Mouse (Mus musculus): ENCODE measurements around the gene Pclo.
"Not testable (repeated sequence)": the region's sequence is repeated elsewhere in the genome, so short reads cannot be mapped to it uniquely, and the experiment has no call there.

Pclo gene

GRCm38 (mm10) chr5:14514631-14515523, at the start of gene Pclo:
TSS of gene Pclo (plus strand) at chr5:14514918.
- peak in 1 of 2 experiments; percentile 1 for DNase-seq (ENCODE audit: low spot score in 2 of 2)

- not testable (repeated sequence) for DNase-seq (ENCODE audit: low spot score in 2 of 2)
Observed at GRCm38 (mm10) chr5:14494431-14494830, 20.3 kb upstream of the Pclo start.

GRCm38 (mm10) chr5:14508522-14508921, 6.2 kb upstream of the Pclo start:
- no peak for DNase-seq (ENCODE audit: low spot score in 2 of 2)

DNA sequence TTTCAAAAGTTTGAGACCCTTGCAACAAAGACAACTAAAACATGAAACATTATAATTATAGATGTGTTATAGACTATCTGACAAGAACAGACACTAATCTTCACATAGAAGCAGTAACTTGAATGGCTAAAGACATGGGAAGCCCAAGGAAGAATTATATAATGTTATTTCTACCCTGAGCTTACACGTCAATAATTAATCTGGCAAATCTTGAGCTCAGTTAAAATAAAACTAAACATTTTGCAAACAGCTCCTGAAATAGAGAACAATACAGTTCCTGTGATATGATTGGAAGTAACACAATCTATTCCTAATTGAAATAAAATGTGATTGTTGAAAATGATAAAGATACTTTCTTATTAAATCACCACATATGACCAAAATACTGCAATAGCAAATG, 5.1 kb upstream of the Pclo start:
- DNase-seq (ENCODE audit: low spot score in 2 of 2), result no peak

GRCm38 (mm10) chr5:14518131-14518832, 3.6 kb downstream of the Pclo start:
- no peak for DNase-seq (ENCODE audit: low spot score in 2 of 2)

- DNase-seq (ENCODE audit: low spot score in 2 of 2), result no peak
Observed at GRCm38 (mm10) chr5:14522006-14522405, 7.3 kb downstream of the Pclo start.

- DNase-seq (ENCODE audit: low spot score in 2 of 2), result no peak
Observed at GRCm38 (mm10) chr5:14526038-14526437, 11.3 kb downstream of the Pclo start.

GRCm38 (mm10) chr5:14527796-14528195, 13.1 kb downstream of the Pclo start:
- DNase-seq (ENCODE audit: low spot score in 2 of 2), result no peak

DNA sequence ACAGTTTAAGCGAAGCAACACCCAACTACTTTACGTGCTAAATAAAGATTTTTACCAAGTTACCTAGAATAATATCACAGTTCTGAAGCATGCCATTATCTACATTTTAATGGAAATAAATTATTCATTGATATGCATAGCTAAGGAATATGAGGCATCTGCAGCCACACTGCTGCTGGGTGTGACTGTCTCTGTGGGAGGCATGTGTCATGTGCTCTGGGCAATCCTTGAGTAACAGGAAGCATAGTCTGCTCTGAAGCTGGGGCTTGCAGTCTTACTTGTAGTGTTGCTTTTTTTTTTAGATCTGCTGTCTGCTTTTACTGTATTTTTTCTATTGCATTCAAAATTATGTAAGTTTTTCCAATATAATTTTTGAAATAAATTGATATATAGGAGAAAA, 17.2 kb downstream of the Pclo start:
- no peak for DNase-seq (ENCODE audit: low spot score in 2 of 2)

GRCm38 (mm10) chr5:14539346-14539745, 24.6 kb downstream of the Pclo start:
- DNase-seq (ENCODE audit: low spot score in 2 of 2), result no peak

- no peak for DNase-seq (ENCODE audit: low spot score in 2 of 2)
Observed at GRCm38 (mm10) chr5:14539961-14540627, 25.4 kb downstream of the Pclo start.

- no peak for DNase-seq (ENCODE audit: low spot score in 2 of 2)
Observed at GRCm38 (mm10) chr5:14575626-14576025, 60.9 kb downstream of the Pclo start.

DNA sequence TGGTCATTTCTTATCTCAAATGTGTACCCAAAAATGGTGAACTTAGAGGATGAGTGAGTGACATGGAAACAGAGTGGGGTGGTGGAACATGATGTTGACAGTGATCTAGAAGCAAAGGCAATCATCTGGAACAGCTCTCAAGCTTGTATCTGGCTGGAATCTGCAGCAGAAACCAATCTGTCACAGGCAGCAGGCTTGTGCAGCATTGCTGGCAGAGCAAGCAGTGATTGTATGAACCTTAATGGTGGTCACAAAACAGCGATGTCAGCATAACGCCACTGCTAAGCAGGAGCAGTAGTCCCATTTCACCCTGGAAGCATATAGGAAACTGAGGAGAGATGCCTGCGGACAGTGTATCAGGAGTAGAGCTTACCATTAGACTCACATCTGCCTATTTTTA, 76.8 kb downstream of the Pclo start:
- no peak for DNase-seq (ENCODE audit: low spot score in 2 of 2)

DNA sequence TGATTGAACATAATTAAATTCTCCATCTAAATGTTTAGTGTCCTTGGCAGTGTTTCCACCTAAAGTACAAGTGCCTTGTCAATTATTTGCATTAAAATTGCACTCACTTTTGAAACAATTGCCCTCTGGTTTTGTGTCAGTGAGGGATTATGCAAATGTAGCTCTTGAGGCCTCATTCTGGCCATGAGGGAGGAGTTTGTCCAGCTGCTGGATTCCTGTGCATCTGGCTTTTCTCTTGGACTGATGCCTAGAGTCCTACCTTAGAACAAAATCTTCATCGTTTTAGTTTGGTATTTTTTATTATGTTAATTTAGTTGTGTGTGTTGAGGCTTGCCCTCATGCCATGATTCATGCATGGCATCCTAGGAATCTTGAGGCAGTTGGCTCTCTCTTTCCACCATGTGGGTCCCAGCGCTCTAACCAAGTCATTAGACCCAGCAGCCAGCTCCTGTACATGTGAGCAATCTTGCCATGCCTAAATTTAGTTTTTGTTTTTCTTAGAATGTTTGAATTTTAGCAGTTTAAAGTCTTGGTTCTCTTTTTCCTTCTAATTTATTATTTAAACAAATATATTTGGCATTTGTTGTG, 80.8 kb downstream of the Pclo start:
- DNase-seq (ENCODE audit: low spot score in 2 of 2), result no peak

DNA sequence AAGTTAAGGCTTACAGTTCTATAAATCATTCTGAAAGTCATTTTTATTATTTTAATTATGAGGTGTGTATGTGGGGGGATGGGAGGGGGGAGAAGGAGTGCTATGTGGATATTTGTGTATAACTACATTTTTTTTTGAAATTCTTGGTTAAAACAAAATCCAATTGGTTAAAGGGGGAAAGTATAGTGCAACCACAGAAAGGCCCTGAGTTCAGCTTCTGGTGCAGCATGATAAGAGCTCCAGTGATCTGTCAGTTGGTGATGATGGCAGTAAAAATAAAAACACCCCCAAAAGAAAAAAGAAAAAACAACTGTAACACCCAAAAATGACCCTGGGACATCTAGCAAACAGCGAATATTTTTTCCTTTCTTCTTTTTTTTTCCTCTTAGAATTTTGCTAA, 93.6 kb downstream of the Pclo start:
- no peak for DNase-seq (ENCODE audit: low spot score in 2 of 2)

DNA sequence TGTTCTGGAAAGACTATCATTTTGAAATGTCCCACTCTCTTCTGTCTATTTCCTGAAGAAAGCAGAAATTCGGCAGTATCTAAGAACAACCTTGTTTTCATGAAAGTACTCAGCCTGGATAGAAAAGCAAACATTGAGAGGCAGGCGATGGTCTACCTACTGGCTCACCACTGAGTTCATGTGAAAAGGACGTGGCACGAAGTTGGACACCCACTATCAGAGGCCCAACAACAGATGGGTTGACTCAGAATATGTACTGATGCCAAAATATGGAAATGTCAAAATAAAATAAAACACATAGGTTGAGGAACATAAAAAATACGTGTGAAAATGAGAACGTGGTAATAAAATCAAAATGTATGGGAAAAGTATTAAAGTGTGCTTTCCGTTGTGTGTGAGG, 106.4 kb downstream of the Pclo start:
- no peak for DNase-seq (ENCODE audit: low spot score in 2 of 2)

GRCm38 (mm10) chr5:14623360-14623759, 108.6 kb downstream of the Pclo start:
- DNase-seq (ENCODE audit: low spot score in 2 of 2), result no peak

DNA sequence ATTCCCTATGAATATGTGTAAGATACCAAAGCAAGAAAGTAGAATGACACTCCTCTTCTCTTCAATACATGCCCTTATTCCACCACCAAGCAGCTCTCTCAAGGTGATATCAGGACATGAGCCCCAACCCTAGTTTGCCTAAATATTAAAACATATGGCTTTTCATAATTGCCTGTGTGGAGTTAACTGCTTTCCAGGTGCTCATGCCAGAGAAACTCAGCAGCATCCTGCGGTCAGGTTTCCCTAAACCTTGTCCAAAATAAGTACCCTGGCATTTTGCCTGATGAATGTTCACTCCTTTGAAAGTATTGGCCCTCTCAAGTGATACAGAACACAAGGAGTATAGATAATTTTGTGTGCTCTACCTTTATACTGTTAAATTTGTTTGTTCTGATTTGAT, 126.5 kb downstream of the Pclo start:
- no peak for DNase-seq (ENCODE audit: low spot score in 2 of 2)

DNA sequence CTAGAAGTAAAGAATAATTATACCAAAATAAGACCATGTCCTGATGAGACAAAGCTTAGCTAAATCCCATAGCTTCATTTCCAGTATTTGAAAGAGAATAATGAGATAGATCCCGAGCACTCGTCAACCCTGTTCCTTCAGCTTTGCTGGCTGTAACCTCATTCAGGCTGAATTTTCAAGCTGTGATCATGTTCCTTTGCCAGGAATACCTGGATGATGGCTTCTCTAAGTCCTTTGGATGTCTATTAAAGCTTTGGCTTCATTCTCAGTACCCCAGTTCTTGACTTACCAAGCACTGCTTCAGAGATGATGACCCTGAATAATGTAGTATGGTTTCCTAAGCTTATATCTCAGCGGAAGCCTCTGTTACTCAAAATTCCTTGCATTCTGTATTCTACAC, 131.1 kb downstream of the Pclo start:
- no peak for DNase-seq (ENCODE audit: low spot score in 2 of 2)

GRCm38 (mm10) chr5:14660637-14661036, 145.9 kb downstream of the Pclo start:
- DNase-seq (ENCODE audit: low spot score in 2 of 2), result no peak

DNA sequence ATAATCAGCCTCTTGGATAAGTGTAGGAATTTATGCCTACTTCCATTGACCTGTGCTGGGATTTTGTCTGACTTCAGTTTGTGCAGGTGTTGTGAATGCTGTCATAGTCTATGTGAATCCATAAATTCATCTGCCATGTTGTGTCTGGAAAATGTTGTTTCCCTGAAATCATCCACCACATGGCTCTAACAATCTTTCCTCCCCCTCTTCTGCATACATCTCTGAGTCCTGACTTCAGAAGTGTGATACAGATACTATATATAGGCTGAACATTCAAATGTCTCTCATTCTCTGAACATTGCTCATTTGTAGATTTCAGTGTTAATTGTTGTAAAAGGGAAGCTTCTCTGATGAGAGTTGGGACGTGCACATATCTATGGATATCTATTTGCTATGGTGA, 147.5 kb downstream of the Pclo start:
- no peak for DNase-seq (ENCODE audit: low spot score in 2 of 2)

- no peak for DNase-seq (ENCODE audit: low spot score in 2 of 2)
Observed at GRCm38 (mm10) chr5:14662603-14663002, 147.9 kb downstream of the Pclo start.
